Mouse (Mus musculus) heart, embryonic 16.5 days (tissue): ENCODE results near the gene Aff4. TPM values are rescaled to one million over a fixed set of nuclear protein-coding genes. Genes with fewer than 3 reads are reported as not detected.

Experiments used
- ATAC-seq: fragments of 200-750 bp; cut with Nextera tagmentation; replicated peaks from 2 replicates; pipeline ENCODE4 v1.8.0; 2017; ENCODE audit warnings: moderate number of reproducible peaks; ENCODE audit not compliant: insufficient read depth, low FRiP score; ENCODE audit errors: extremely low read depth
- H3K27ac ChIP-seq: fragments of 300-500 bp; sonication (generic); 2 replicates; pipeline ENCODE4 v1.5.1; 2014; ENCODE audit warnings: mild to moderate bottlenecking, low read length, control low read depth, moderate library complexity
- H3K27me3 ChIP-seq: fragments of 300-500 bp; sonication (generic); 2 replicates; pipeline ENCODE4 v1.6.1; 2014; ENCODE audit warnings: low read length, mixed read lengths; ENCODE audit not compliant: control insufficient read depth, insufficient read depth
- H3K36me3 ChIP-seq: fragments of 300-500 bp; sonication (generic); 2 replicates; pipeline ENCODE4 v1.6.1; 2014; ENCODE audit not compliant: control insufficient read depth, insufficient read depth
- H3K4me1 ChIP-seq: fragments of 300-500 bp; sonication (generic); 2 replicates; pipeline ENCODE4 v1.6.1; 2014; ENCODE audit warnings: low read length, mixed read lengths; ENCODE audit not compliant: control insufficient read depth, insufficient read depth
- H3K4me2 ChIP-seq: fragments of 300-500 bp; sonication (generic); 2 replicates; pipeline ENCODE4 v1.6.1; 2014; ENCODE audit warnings: low read depth, mild to moderate bottlenecking, control low read depth, low read length
- H3K4me3 ChIP-seq: fragments of 300-500 bp; sonication (generic); 2 replicates; pipeline ENCODE4 v1.5.1; 2014; ENCODE audit warnings: mild to moderate bottlenecking, control low read depth, low read length
- H3K9ac ChIP-seq: fragments of 300-500 bp; sonication (generic); 2 replicates; pipeline ENCODE4 v1.6.1; 2014; ENCODE audit warnings: low read length, control low read depth
- H3K9me3 ChIP-seq: fragments of 300-500 bp; sonication (generic); replicated peaks from 2 replicates; pipeline ENCODE4 v1.6.1; 2016; ENCODE audit warnings: low read length; ENCODE audit not compliant: control insufficient read depth
- WGBS: fragments of 180-500 bp; shearing (Covaris S2); extraction: QIAGEN DNeasy Blood & Tissue Kit; methylation state at CpG from one replicate; pipeline ENCODE4 v1.1.7; 2014; 5-methylcytosine and 5-hydroxymethylcytosine counted together
- polyA plus RNA-seq: library from polyadenylated mRNA; unstranded; fragments of >200 nt; fragmentation: Nextera tagmentation; extraction: Ambion mirVana; gene quantifications from 2 replicates; pipeline ENCODE4 v1.2.1, GENCODE M21; 2015

Gene Aff4
- polyA plus RNA-seq, 1 experiment from 2014 or later, result 23.0 TPM

DNA sequence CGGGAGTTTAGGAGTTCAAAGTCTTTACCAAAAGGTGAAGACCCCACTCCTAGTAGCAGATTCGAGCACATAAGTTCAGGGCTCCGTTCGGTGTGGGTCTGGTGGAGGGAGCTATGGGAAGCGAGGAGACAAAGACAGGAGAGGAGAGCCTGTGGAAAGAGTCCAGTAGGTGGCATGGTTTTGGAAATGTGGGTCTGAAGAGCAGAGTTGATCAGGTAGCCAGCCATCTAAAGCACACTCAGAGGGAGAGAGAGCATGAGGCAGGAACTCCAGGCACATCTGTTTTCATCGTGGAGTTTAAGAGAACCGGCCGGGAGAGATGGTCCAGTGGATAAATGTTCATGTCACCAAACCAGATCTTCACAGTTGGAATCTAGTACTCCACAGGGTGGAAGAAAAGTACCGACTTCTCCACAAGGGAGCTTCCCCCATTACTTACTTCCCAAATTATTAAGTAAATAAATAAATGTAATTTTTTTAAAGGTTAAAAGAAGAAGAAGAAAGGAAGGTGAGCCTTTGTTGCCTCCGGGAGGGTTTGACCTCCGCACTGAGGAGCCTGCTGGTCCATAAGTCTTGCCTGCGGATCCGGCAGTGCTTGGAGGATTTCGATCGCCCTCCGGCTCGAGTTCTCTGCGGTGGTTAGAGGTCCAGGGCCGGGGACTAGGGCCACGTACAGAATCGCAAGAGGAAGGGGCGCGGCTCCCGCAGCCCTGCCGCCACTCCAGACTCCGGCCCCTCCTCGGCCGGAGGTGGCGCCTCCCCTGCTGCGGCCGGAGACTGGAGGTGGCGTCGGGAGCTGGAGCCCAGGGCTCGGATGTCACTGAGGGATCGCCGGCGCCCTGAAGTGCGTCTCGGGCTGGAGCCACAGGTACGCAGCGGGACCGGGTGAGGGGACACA, 106.1 kb downstream of the Aff4 start, which contains the start of the genes Gm10447 and Shroom1:
Gene Gm10447, minus strand, starts transcription at position 637 of the 898 bp plus-strand sequence.
Gene Shroom1, plus strand, starts transcription at position 732 of the 898 bp plus-strand sequence.
- H3K9me3 ChIP-seq, result no peaks in the 10 kb centered on the region
- H3K4me2 ChIP-seq, result peak within 1 kb of the TSS; percentile 69
- H3K4me3 ChIP-seq, result peak within 1 kb of the TSS; percentile 56
- no peaks in the 10 kb centered on the region for H3K4me1 ChIP-seq
- H3K27ac ChIP-seq, result 0 out of 2 replicates have a peak within 1 kb of the TSS, but pooled peaks have one; percentile 16
- no peaks in the 10 kb centered on the region for H3K36me3 ChIP-seq
- H3K9ac ChIP-seq, result peak within 1 kb of the TSS; percentile 78
- ATAC-seq, result peak; percentile 92
- 3% methylated on average over 42 of the region's 42 CpGs for WGBS
- H3K27me3 ChIP-seq, result peaks cover 10% of the 10 kb centered on the region

GRCm38 (mm10) chr11:53457372-53457954, 106.8 kb downstream of the Aff4 start:
- 8% methylated on average over 29 of the region's 29 CpGs for WGBS
- no peaks in the 10 kb centered on the region for H3K4me1 ChIP-seq
- peak overlapping the region; percentile 78 for H3K9ac ChIP-seq
- no peaks in the 10 kb centered on the region for H3K9me3 ChIP-seq
- peaks cover 17% of the 10 kb centered on the region for H3K27me3 ChIP-seq
- 0 out of 2 replicates have a peak, but pooled peaks have one; percentile 4 for ATAC-seq
- no peaks in the 10 kb centered on the region for H3K36me3 ChIP-seq
- H3K4me3 ChIP-seq, result peak overlapping the region; percentile 56
- peak overlapping the region; percentile 69 for H3K4me2 ChIP-seq
- no peak overlapping the region for H3K27ac ChIP-seq

- Histone ChIP-seq H3K36me3 (no peaks in the 10 kb centered on the region), H3K27me3 (peaks cover 30% of the 10 kb centered on the region), H3K4me2 (no peak overlapping the region), H3K4me1 (peaks cover 8% of the 10 kb centered on the region), H3K9me3 (no peaks in the 10 kb centered on the region), H3K27ac (no peak overlapping the region), H3K4me3 (no peak overlapping the region), H3K9ac (no peak overlapping the region)
- ATAC-seq, result no peak
- 69% methylated on average over 3 of the region's 3 CpGs for WGBS
Measured at GRCm38 (mm10) chr11:53458996-53459395, 108.4 kb downstream of the Aff4 start.

GRCm38 (mm10) chr11:53460192-53460591, 109.6 kb downstream of the Aff4 start:
- H3K27ac ChIP-seq, result no peak overlapping the region
- H3K4me2 ChIP-seq, result no peak overlapping the region
- no peaks in the 10 kb centered on the region for H3K36me3 ChIP-seq
- peaks cover 42% of the 10 kb centered on the region for H3K27me3 ChIP-seq
- H3K4me1 ChIP-seq, result peaks cover 8% of the 10 kb centered on the region
- WGBS, result 58% methylated on average over 3 of the region's 3 CpGs
- ATAC-seq, result no peak
- peaks cover 3% of the 10 kb centered on the region; the same call in 1 of the 2 replicates for H3K9me3 ChIP-seq
- no peak overlapping the region for H3K4me3 ChIP-seq
- no peak overlapping the region for H3K9ac ChIP-seq

GRCm38 (mm10) chr11:53461727-53462126, 111.1 kb downstream of the Aff4 start:
- Histone ChIP-seq H3K9me3 (peaks cover 3% of the 10 kb centered on the region; the same call in 1 of the 2 replicates), H3K27ac (no peak overlapping the region), H3K9ac (no peak overlapping the region), H3K4me1 (peaks cover 12% of the 10 kb centered on the region), H3K4me2 (no peak overlapping the region), H3K4me3 (no peak overlapping the region), H3K27me3 (peaks cover 54% of the 10 kb centered on the region), H3K36me3 (no peaks in the 10 kb centered on the region)
- 49% methylated on average over 5 of the region's 5 CpGs for WGBS
- no peak for ATAC-seq

DNA sequence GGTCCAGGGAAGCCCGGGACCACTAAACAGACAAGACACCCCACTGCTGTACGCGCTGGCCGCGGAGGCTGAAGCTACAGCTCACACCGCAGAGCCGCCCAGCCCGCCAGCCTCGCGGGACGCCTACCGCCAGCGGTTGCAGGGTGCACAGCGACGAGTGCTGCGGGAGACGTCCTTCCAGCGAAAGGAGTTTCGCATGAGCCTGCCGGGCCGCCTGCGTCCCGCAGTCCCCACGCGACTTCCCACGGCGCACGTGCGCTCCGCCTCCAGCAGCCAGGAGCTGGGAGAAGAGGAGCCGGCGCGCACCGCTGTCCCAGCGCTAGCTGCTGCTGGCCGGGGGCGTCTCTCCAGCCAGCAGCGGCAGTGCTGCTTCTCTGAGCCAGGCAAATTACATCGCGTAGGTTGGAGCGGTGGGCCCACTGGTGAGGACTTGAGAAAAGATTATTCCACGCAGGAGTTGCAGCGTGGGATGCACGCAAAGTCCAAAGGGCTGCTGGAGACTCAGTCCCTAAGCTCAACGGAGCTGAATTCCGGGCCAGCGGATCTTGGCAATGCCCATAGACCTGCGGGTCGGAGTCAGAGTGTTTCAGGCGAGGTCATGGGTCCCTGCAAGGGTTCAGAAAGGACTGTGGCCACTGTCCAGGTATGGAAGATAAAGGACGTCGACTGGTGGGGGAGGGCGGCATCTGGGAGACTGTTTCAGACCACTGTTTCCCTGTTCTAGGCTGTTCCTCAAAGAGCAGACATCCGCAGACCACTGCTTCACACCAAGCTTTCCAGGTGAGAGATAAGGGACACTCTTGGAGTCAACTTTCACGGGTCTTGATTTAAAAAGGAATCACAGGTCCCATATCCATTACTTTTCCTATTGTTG, 113.2 kb downstream of the Aff4 start:
- no peaks in the 10 kb centered on the region for H3K36me3 ChIP-seq
- peaks cover 49% of the 10 kb centered on the region for H3K27me3 ChIP-seq
- H3K4me3 ChIP-seq, result peak overlapping the region; percentile 59
- peaks cover 3% of the 10 kb centered on the region; the same call in 1 of the 2 replicates for H3K9me3 ChIP-seq
- 6% methylated on average over 55 of the region's 55 CpGs for WGBS
- peak overlapping the region; percentile 90 for H3K4me2 ChIP-seq
- peak overlapping the region; percentile 66 for H3K9ac ChIP-seq
- H3K4me1 ChIP-seq, result peaks cover 12% of the 10 kb centered on the region
- no peak overlapping the region for H3K27ac ChIP-seq
- peak; percentile 28; the same call in 1 of the 2 replicates for ATAC-seq

GRCm38 (mm10) chr11:53466231-53466971, 115.8 kb downstream of the Aff4 start:
- H3K27ac ChIP-seq, result no peak overlapping the region
- H3K4me1 ChIP-seq, result peaks cover 23% of the 10 kb centered on the region
- ATAC-seq, result no peak
- H3K9me3 ChIP-seq, result peaks cover 3% of the 10 kb centered on the region; the same call in 1 of the 2 replicates
- no peaks in the 10 kb centered on the region for H3K36me3 ChIP-seq
- H3K4me3 ChIP-seq, result peak overlapping the region; percentile 47
- WGBS, result 9% methylated on average over 40 of the region's 40 CpGs
- H3K27me3 ChIP-seq, result peaks cover 69% of the 10 kb centered on the region
- H3K4me2 ChIP-seq, result peak overlapping the region; percentile 74
- peak overlapping the region; percentile 73 for H3K9ac ChIP-seq
